Mouse (Mus musculus) megakaryocyte, embryonic 14.5 days (primary cell): ENCODE results near the gene Ube4b. TPM values are rescaled to one million over a fixed set of nuclear protein-coding genes. Genes with fewer than 3 reads are reported as not detected.

Experiments
- H3K27me3 ChIP-seq: replicated peaks from 2 replicates; pipeline ENCODE3; 2012; ENCODE audit warnings: inconsistent platforms
- H3K36me3 ChIP-seq: replicated peaks from 2 replicates; pipeline ENCODE3; 2012; ENCODE audit warnings: low read length, inconsistent platforms, mixed read lengths
- H3K4me1 ChIP-seq: 2 replicates; pipeline ENCODE4 v1.6.1; 2012; ENCODE audit warnings: inconsistent platforms
- H3K4me3 ChIP-seq: replicated peaks from 2 replicates; pipeline ENCODE3; 2012; ENCODE audit warnings: moderate library complexity, mild to moderate bottlenecking, inconsistent platforms
- H3K9me3 ChIP-seq: 2 replicates; pipeline ENCODE4 v1.6.1; 2012; ENCODE audit warnings: inconsistent platforms
- FLI1 ChIP-seq: IDR thresholded peaks from 2 replicates; pipeline ENCODE4 v1.6.1; 2012; ENCODE audit warnings: low read length, inconsistent platforms, mixed read lengths
- GATA1 ChIP-seq: IDR thresholded peaks from 3 replicates; pipeline ENCODE4 v1.6.1; 2012; ENCODE audit warnings: mixed read lengths, low read length, inconsistent platforms, borderline replicate concordance
- polyA plus RNA-seq: library from polyadenylated mRNA; stranded (reverse); fragments of >175 nt; gene quantifications from 2 replicates; pipeline ENCODE4 v1.2.3, GENCODE M21; 2012; ENCODE audit warnings: low replicate concordance; ENCODE audit not compliant: insufficient read depth

Gene Ube4b
- polyA plus RNA-seq, 1 experiment, result 134 TPM

DNA sequence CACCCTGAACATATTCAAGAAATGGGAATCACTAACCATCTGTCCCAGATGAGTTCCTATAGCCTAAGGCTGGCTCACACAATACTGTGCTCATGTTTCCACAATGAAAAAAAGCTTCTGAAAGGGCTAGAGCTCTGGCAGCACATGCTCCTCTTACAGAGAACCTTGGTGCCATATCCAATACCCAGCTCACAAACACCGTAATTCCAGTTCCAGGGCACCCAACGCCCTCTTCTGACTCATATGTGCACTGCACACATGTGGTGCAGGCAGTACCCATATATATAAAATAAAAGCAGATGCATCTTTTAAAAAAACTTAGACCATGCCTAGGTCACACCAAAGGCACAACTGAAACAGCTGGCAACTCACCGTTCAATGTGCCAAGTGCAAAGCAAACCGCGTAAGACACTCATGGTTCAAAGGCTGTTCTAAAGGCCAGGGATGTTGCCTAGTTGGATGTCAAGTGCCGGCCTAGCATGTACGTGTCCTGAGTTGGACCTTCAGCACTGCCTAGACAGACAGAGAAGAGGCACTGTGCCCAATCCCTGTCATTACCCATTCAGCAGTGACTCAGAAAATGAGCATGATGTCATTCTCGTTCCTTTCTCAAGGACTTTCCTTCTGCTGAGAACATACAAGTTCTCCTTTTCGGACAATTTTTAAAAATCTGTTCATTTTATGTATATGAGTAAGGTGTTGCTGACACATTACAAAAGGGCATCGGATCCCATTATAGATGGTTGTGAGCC lies 101.0 kb downstream of the Ube4b start:
- Histone ChIP-seq H3K4me3 (no peak overlapping the region), H3K27me3 (peaks cover 2% of the 10 kb centered on the region), H3K36me3 (peaks cover 34% of the 10 kb centered on the region), H3K9me3 (0 out of 2 replicates have a peak, but pooled peaks cover 4% of the 10 kb centered on the region), H3K4me1 (no peaks in the 10 kb centered on the region; the same call in 1 of the 2 replicates)
- TF ChIP-seq FLI1 (no peak), GATA1 (no peak)

DNA sequence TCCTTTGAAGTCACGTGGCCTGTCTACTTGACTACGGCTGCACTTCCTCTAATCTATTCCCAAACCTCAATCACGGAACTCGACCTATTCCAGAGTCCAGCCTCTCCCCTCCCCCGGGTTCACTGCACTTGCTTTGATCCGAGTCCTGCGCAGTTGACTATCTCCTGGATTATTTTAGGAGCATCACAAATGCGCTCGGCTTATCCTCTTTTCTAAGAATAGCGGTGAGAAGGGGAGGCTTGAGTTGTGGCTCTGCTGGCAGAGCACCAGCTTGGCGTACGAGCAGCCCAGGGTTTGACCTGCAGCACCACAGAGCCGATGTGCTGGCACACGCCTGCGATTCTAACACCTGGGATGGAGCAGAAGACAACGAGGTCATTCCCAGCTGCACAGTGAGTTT lies 102.8 kb downstream of the Ube4b start:
- Histone ChIP-seq H3K27me3 (peaks cover 5% of the 10 kb centered on the region), H3K9me3 (0 out of 2 replicates have a peak, but pooled peaks cover 4% of the 10 kb centered on the region), H3K4me1 (no peaks in the 10 kb centered on the region; the same call in 1 of the 2 replicates), H3K36me3 (peaks cover 16% of the 10 kb centered on the region), H3K4me3 (no peak overlapping the region)
- TF ChIP-seq FLI1 (no peak), GATA1 (no peak)

- peaks cover 8% of the 10 kb centered on the region for H3K27me3 ChIP-seq
- 0 out of 2 replicates have a peak, but pooled peaks cover 4% of the 10 kb centered on the region for H3K9me3 ChIP-seq
- H3K4me3 ChIP-seq, result no peak overlapping the region
- H3K4me1 ChIP-seq, result no peaks in the 10 kb centered on the region; the same call in 1 of the 2 replicates
- TF ChIP-seq GATA1, result no peak
- TF ChIP-seq FLI1, result no peak
- H3K36me3 ChIP-seq, result peaks cover 7% of the 10 kb centered on the region
Observed at GRCm38 (mm10) chr4:149322718-149323117, 103.8 kb downstream of the Ube4b start.

GRCm38 (mm10) chr4:149322286-149322685 lies 104.3 kb downstream of the Ube4b start:
- TF ChIP-seq GATA1, result no peak
- TF ChIP-seq FLI1, result no peak

GRCm38 (mm10) chr4:149319088-149319487 lies 107.5 kb downstream of the Ube4b start:
- Histone ChIP-seq H3K27me3 (peaks cover 14% of the 10 kb centered on the region), H3K36me3 (no peaks in the 10 kb centered on the region), H3K4me3 (no peak overlapping the region), H3K4me1 (no peaks in the 10 kb centered on the region; the same call in 1 of the 2 replicates), H3K9me3 (0 out of 2 replicates have a peak, but pooled peaks cover 4% of the 10 kb centered on the region)
- TF ChIP-seq GATA1, result no peak
- no peak for TF ChIP-seq FLI1

More at GRCm38 (mm10) chr4:149322286-149322685, 104.3 kb downstream of the Ube4b start:
- Histone ChIP-seq H3K4me1 (no peaks in the 10 kb centered on the region; the same call in 1 of the 2 replicates), H3K9me3 (0 out of 2 replicates have a peak, but pooled peaks cover 4% of the 10 kb centered on the region), H3K27me3 (peaks cover 10% of the 10 kb centered on the region), H3K4me3 (no peak overlapping the region), H3K36me3 (peaks cover 3% of the 10 kb centered on the region)

DNA sequence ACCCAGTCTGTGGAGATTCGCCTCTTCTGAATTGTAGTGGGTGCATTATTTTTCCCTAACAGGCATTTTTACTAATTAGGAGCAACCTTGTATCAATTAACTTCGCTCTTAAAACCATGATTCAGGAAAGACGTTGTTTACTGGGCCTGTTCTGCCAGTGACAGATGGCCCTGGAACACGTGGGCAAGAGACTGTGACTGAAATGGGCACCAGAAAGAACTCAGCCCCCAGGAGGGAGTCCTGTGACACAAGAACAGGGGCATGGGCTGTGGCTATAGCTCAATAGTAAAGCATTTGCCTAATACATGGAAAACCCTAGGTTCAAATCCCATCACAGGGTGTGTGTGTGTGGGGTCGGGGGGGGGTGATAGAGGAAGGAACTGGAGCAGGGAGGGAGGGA lies 109.2 kb downstream of the Ube4b start:
- H3K4me3 ChIP-seq, result no peak overlapping the region
- no peaks in the 10 kb centered on the region for H3K36me3 ChIP-seq
- TF ChIP-seq GATA1, result no peak
- TF ChIP-seq FLI1, result no peak
- no peaks in the 10 kb centered on the region; the same call in 1 of the 2 replicates for H3K4me1 ChIP-seq
- peaks cover 23% of the 10 kb centered on the region for H3K27me3 ChIP-seq
- H3K9me3 ChIP-seq, result 0 out of 2 replicates have a peak, but pooled peaks cover 4% of the 10 kb centered on the region

GRCm38 (mm10) chr4:149314275-149314837 lies 112.2 kb downstream of the Ube4b start:
- Histone ChIP-seq H3K4me1 (peaks cover 1% of the 10 kb centered on the region; the same call in 1 of the 2 replicates), H3K9me3 (no peaks in the 10 kb centered on the region), H3K4me3 (no peak overlapping the region), H3K27me3 (peaks cover 31% of the 10 kb centered on the region), H3K36me3 (no peaks in the 10 kb centered on the region)
- TF ChIP-seq FLI1 (no peak), GATA1 (no peak)

GRCm38 (mm10) chr4:149313558-149314253 lies 112.8 kb downstream of the Ube4b start:
- Histone ChIP-seq H3K27me3 (peaks cover 32% of the 10 kb centered on the region), H3K9me3 (no peaks in the 10 kb centered on the region), H3K4me1 (peaks cover 5% of the 10 kb centered on the region), H3K4me3 (no peak overlapping the region), H3K36me3 (no peaks in the 10 kb centered on the region)
- TF ChIP-seq FLI1, result no peak
- TF ChIP-seq GATA1, result no peak

GRCm38 (mm10) chr4:149311996-149312395 lies 114.6 kb downstream of the Ube4b start:
- TF ChIP-seq FLI1, result no peak
- no peak for TF ChIP-seq GATA1
- peaks cover 32% of the 10 kb centered on the region for H3K27me3 ChIP-seq

More at GRCm38 (mm10) chr4:149311996-149312395, 114.6 kb downstream of the Ube4b start:
- Histone ChIP-seq H3K4me1 (peaks cover 15% of the 10 kb centered on the region), H3K4me3 (no peak overlapping the region), H3K9me3 (no peaks in the 10 kb centered on the region), H3K36me3 (no peaks in the 10 kb centered on the region)
